Mouse (Mus musculus) midbrain, embryonic 10.5 days (tissue): Measurements from ENCODE around the gene Ccr3. TPM values are rescaled to one million over a fixed set of nuclear protein-coding genes. Genes with fewer than 3 reads are reported as not detected.
A peak's percentile ranks its signal among the peaks of the same experiment; 100 is the strongest.

ENCODE experiments used
- DNase-seq: peaks from one replicate; pipeline ENCODE4 v3.0.0-alpha.2; 2017; ENCODE audit warnings: low spot score
- H3K27ac ChIP-seq: fragments of 300-500 bp; sonication (generic); replicated peaks from 2 replicates; pipeline ENCODE4 v1.5.1; 2016; ENCODE audit warnings: mild to moderate bottlenecking
- H3K27me3 ChIP-seq: fragments of 300-500 bp; sonication (generic); 2 replicates; pipeline ENCODE4 v1.6.1; 2016; ENCODE audit warnings: low read depth, mild to moderate bottlenecking; ENCODE audit not compliant: poor library complexity, severe bottlenecking
- H3K36me3 ChIP-seq: fragments of 300-500 bp; sonication (generic); 2 replicates; pipeline ENCODE4 v1.6.1; 2016; ENCODE audit warnings: mild to moderate bottlenecking, moderate library complexity
- H3K4me1 ChIP-seq: fragments of 300-500 bp; sonication (generic); 2 replicates; pipeline ENCODE4 v1.6.1; 2016
- H3K4me3 ChIP-seq: fragments of 300-500 bp; sonication (generic); 2 replicates; pipeline ENCODE4 v1.5.1; 2016; ENCODE audit warnings: mild to moderate bottlenecking, moderate library complexity
- H3K9me3 ChIP-seq: fragments of 300-500 bp; sonication (generic); replicated peaks from 2 replicates; pipeline ENCODE4 v1.6.1; 2016; ENCODE audit warnings: mild to moderate bottlenecking
- WGBS: fragments of 180-500 bp; shearing (Covaris S2); methylation state at CpG from one replicate; pipeline ENCODE4 v1.1.7; 2016; 5-methylcytosine and 5-hydroxymethylcytosine counted together
- polyA plus RNA-seq: library from polyadenylated mRNA; unstranded; fragments of >200 nt; fragmentation: Nextera tagmentation; extraction: Ambion mirVana; gene quantifications from 2 replicates; pipeline ENCODE4 v1.2.1, GENCODE M21; 2016

Gene Ccr3
- polyA plus RNA-seq, 1 experiment from 2014 or later, result not detected

DNA sequence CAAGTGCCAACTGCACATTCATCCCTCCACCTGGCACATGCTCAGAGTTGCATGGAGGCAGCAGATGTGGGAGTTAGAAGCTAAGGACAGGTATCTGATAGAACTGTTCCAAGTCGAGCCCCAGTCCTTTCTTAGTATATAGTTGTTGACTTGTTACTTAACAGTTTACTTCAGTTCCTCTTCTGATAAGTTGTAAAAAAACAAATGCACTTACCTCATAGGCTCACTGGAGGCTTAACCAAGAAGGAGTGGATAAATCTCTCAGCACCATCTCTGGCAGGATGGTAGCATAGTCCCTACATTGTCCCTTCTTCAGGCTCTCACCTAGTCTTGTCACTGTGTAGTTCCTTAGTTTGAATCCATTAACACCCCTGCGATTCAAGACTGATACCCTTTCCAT lies 9.1 kb upstream of the Ccr3 start:
- H3K9me3 ChIP-seq, result no peaks in the 10 kb centered on the region
- H3K27me3 ChIP-seq, result no peaks in the 10 kb centered on the region
- no peak overlapping the region for H3K27ac ChIP-seq
- H3K36me3 ChIP-seq, result no peaks in the 10 kb centered on the region
- no peaks in the 10 kb centered on the region for H3K4me1 ChIP-seq
- DNase-seq, result no peak
- H3K4me3 ChIP-seq, result no peak overlapping the region
- 85% methylated on average over 2 of the region's 2 CpGs for WGBS

DNA sequence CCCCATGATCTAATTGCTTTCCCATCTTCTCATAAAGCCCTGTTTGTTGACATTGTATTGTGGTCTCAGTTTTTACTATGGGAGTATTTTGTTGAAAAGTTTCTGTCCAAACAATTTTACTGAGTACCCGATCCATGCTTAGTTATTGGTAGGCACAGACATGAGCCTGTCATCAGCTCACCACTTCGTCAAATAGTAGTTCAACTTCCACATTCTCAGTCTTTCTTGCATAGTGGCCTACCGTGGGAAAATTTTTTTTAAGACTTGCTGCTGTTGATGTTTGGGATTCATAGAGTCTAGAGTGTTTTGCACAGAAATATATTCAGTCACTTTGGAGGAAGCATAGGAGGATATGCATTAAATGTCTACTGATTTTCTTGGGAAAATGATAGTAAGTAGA lies 8.5 kb upstream of the Ccr3 start:
- H3K9me3 ChIP-seq, result no peaks in the 10 kb centered on the region
- H3K4me3 ChIP-seq, result no peak overlapping the region
- no peak for DNase-seq
- H3K27me3 ChIP-seq, result no peaks in the 10 kb centered on the region
- 90% methylated on average over 3 of the region's 3 CpGs for WGBS
- no peaks in the 10 kb centered on the region for H3K4me1 ChIP-seq
- no peaks in the 10 kb centered on the region for H3K36me3 ChIP-seq
- no peak overlapping the region for H3K27ac ChIP-seq

DNA sequence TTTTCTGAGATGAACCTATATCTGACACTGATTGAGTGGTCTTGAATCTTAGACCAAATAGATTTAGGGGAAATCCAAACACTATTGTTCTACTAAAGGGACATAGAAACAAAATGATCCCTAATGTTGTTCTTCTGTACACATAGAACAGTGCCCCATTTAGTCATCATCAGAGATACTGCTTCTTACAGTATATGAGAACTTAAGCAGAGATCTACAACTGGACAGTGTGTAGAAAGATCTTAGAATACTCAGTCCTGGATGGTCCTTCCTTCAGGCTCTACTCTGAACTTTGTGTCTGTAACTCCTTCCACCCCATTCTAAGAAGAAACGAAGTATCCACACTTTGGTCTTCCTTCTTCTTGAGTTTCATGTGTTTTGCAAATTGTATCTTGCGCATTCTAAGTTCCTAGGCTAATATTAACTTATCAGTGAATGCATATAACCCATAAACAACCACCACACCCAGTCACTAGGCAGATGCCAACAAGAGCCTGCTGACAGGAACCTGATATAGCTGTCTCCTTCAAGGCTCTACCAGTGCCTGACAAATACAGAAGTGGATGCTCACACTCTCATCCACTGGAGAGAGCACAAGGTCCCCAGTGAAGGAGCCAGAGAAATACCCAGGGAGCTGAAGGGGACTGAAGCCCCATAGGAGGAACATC lies 6.7 kb upstream of the Ccr3 start:
- H3K27ac ChIP-seq, result no peak overlapping the region
- no peaks in the 10 kb centered on the region for H3K27me3 ChIP-seq
- no peaks in the 10 kb centered on the region for H3K9me3 ChIP-seq
- 88% methylated on average over 2 of the region's 2 CpGs for WGBS
- H3K4me1 ChIP-seq, result no peaks in the 10 kb centered on the region
- H3K36me3 ChIP-seq, result no peaks in the 10 kb centered on the region
- DNase-seq, result no peak
- H3K4me3 ChIP-seq, result no peak overlapping the region

DNA sequence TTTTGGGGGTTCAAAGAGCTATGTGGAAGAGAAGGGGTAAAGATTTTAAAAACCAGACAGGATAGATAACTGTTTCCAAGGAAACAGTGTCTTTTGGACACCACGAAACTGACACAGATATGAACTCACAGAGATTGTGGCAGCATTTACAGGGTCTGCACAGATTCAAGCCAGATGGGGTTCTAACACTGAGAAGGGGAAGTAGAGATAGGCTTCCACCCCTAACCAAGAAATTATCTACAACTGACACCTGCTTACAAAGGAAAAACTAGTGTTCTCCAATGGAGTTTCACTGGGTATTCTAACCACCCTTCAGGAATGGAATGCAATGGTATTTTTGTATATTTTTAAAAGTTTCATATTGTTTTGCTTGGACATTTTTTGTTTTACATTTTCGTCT lies 5.7 kb upstream of the Ccr3 start:
- no peaks in the 10 kb centered on the region for H3K36me3 ChIP-seq
- no peaks in the 10 kb centered on the region for H3K27me3 ChIP-seq
- 78% methylated on average over 2 of the region's 2 CpGs for WGBS
- no peak for DNase-seq
- H3K27ac ChIP-seq, result no peak overlapping the region
- H3K4me3 ChIP-seq, result no peak overlapping the region
- no peaks in the 10 kb centered on the region for H3K4me1 ChIP-seq
- no peaks in the 10 kb centered on the region for H3K9me3 ChIP-seq

DNA sequence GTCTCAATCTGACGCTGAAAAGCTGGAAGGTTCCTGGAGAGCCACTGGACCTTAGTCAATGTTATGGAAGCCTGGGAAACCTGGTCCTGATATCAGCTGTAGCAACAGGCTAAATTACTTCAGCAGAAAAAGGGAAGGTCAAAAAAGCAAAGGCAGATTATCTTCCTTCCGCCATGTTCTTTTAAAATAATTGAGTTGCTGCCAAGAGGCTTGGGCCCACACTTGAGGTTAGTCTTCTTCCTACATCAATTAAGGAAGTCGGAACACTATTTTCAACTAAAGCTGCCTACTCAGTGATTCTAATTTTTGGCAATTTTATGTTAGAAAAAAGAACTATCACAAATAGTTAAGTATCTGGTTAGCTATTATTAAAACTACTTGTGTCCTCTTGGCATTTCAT lies 1.9 kb upstream of the Ccr3 start:
- H3K4me1 ChIP-seq, result no peaks in the 10 kb centered on the region
- no peaks in the 10 kb centered on the region for H3K9me3 ChIP-seq
- no peaks in the 10 kb centered on the region for H3K36me3 ChIP-seq
- WGBS, result 93% methylated on average over 3 of the region's 3 CpGs
- DNase-seq, result no peak
- no peak overlapping the region for H3K27ac ChIP-seq
- H3K27me3 ChIP-seq, result no peaks in the 10 kb centered on the region
- no peak overlapping the region for H3K4me3 ChIP-seq

DNA sequence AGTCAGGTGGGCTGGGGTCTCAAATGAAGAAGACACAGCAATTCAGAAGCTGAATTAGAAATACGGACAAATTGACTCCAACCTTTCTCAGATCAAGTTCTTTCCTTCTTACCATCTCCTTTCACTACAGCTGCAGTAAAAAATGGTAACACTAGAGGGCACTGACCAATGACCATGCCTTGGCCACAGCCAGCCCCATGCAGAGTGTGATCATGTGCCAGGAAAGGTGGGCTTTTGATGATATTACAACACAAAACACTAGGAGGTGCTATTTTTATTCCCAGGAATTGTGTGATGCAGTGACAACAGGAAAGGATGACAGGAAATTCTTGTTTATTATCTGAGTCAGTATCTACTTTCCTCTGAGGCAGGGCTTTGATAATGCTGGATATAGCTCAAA lies 11.6 kb downstream of the Ccr3 start:
- H3K27me3 ChIP-seq, result no peaks in the 10 kb centered on the region
- H3K27ac ChIP-seq, result no peak overlapping the region
- WGBS, result 50% methylated on average over 1 of the region's 1 CpGs
- peak; percentile 14 for DNase-seq
- H3K36me3 ChIP-seq, result no peaks in the 10 kb centered on the region
- H3K4me3 ChIP-seq, result no peak overlapping the region
- no peaks in the 10 kb centered on the region for H3K4me1 ChIP-seq
- H3K9me3 ChIP-seq, result no peaks in the 10 kb centered on the region

DNA sequence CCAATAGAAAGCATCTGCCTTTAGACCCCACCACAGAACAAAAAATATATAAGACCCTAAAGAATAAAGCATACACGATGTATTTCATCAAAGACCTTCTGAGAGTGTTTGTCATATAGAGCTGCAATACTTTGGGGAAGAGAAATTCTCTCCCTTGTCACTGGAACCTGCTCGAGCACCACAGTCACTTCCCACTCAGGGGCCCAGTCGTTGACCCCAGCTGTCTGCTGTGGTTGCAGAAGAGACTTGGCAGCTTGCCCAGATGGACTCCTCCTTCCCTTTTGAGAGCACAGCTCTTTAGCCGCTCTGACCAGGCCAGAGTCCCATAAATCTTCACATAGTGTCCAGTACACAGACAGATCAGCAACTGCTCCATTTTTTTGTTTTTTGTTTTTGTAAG lies 15.9 kb downstream of the Ccr3 start:
- H3K27ac ChIP-seq, result no peak overlapping the region
- H3K27me3 ChIP-seq, result no peaks in the 10 kb centered on the region
- WGBS, result 67% methylated on average over 4 of the region's 4 CpGs
- no peak overlapping the region for H3K4me3 ChIP-seq
- DNase-seq, result no peak
- H3K36me3 ChIP-seq, result no peaks in the 10 kb centered on the region
- H3K4me1 ChIP-seq, result no peaks in the 10 kb centered on the region
- H3K9me3 ChIP-seq, result no peaks in the 10 kb centered on the region

DNA sequence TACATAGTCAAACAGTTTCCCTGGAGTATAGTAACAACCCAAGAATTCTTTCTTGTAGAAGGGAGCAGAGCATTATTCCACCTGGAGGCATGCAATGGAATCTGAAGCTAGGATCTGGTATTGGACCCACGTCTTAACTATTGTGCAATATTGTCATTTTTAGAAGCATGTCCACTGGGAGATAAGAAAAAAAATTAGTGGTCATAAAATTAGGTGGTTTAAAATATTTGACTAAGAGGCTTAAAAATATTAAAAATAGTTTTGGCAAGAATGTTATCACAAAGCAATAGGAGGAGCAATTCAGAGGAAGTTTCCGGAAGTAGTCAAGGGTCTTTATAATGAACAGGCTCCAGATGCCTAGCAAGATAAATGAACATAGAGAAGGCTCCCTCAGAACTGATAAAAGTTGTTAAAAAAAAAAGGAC lies 16.4 kb downstream of the Ccr3 start:
- H3K36me3 ChIP-seq, result no peaks in the 10 kb centered on the region
- no peak for DNase-seq
- no peaks in the 10 kb centered on the region for H3K27me3 ChIP-seq
- H3K9me3 ChIP-seq, result no peaks in the 10 kb centered on the region
- no peak overlapping the region for H3K4me3 ChIP-seq
- H3K27ac ChIP-seq, result no peak overlapping the region
- 86% methylated on average over 2 of the region's 2 CpGs for WGBS
- no peaks in the 10 kb centered on the region for H3K4me1 ChIP-seq

DNA sequence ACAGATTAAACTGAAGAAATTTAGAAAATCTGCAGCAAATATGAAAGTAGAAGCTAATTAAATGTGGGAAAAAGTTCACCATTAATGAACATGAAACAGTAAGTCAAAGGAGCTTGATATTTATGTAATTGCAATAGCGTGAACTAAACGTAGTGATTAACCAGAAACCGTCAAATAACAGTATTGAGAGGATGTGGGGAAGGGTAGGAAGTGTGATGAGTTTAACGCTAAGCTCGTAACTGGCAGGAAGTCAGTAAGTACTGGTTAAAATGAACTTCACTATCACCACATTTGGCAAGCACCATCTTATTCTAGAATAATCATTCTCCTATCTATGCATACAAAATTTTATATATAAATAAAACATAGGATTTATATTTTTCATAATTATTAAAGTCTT lies 17.2 kb downstream of the Ccr3 start:
- Histone ChIP-seq H3K36me3 (no peaks in the 10 kb centered on the region), H3K4me3 (no peak overlapping the region), H3K27ac (no peak overlapping the region), H3K9me3 (no peaks in the 10 kb centered on the region), H3K27me3 (no peaks in the 10 kb centered on the region), H3K4me1 (no peaks in the 10 kb centered on the region)
- DNase-seq, result no peak
- WGBS, result 91% methylated on average over 5 of the region's 5 CpGs

DNA sequence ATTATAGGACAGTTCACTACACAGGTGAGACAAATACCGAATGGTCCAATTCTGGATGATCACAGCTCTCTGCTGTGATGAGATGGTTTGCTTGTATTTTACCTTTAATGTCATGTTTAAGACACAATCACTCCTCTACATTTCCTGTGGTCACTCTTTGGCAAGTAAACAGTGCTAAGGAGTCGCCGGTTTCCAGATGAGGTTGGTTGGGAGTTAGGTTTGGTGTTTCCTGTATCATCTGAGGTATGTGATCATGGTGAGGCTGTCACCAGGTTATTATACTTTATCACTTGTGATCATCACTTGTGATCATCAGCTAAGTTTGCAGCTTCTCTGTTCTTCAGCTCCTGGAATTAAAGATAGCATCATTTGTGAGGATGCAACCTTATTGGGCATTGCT lies 19.2 kb downstream of the Ccr3 start:
- H3K27ac ChIP-seq, result no peak overlapping the region
- H3K4me3 ChIP-seq, result no peak overlapping the region
- DNase-seq, result no peak
- H3K9me3 ChIP-seq, result no peaks in the 10 kb centered on the region
- WGBS, result 88% methylated on average over 3 of the region's 3 CpGs
- no peaks in the 10 kb centered on the region for H3K27me3 ChIP-seq
- no peaks in the 10 kb centered on the region for H3K4me1 ChIP-seq
- no peaks in the 10 kb centered on the region for H3K36me3 ChIP-seq

DNA sequence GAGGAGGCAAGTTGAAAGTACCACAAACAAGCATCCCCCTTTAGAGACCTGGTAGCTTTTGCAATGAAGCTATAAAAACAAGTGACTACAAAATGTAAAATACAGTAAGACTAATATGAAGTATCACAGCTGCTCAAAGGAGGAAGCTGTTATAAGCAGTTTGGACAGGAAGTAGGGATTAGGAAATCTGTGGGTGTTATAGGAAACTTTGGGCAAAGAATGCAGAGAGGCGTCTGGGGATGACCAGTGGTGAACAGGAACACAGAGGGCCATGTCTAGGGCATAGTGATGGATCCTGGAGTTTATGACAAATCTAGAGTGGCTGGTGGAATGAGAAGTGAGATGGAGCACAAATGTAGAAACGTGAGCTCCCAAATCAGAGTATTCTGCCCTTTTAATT lies 31.8 kb downstream of the Ccr3 start:
- WGBS, result 74% methylated on average over 2 of the region's 2 CpGs
- Histone ChIP-seq H3K36me3 (no peaks in the 10 kb centered on the region), H3K4me1 (no peaks in the 10 kb centered on the region), H3K27me3 (no peaks in the 10 kb centered on the region), H3K4me3 (no peak overlapping the region), H3K9me3 (no peaks in the 10 kb centered on the region), H3K27ac (no peak overlapping the region)
- no peak for DNase-seq

DNA sequence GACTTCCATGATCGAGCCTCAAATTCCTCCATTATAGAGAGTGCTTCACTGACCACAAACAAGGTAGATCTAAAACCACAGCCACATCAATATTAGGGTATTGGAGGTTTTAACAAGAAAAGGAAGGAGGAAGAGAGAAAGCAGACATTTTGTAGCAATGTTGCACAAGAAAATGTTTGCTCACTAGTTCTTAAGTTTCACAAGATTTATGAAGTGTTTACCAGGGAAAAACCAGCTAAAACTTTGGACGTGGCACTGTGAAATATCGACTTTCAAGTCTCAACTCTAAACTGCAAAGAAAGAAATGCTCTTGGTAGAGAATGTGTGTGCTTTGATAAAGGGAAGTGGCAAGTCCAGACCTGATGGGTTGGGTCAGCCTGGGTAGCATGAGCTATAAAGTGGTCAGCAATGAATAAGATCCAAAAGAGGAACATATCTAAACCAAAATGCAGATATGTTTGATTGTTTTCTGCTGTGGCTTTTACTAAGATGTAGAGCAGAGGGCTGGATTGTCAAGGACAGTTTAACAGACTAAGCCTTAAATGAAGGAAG lies 34.5 kb downstream of the Ccr3 start:
- no peak for DNase-seq
- H3K4me3 ChIP-seq, result no peak overlapping the region
- no peaks in the 10 kb centered on the region for H3K4me1 ChIP-seq
- no peaks in the 10 kb centered on the region for H3K9me3 ChIP-seq
- no peaks in the 10 kb centered on the region for H3K27me3 ChIP-seq
- 76% methylated on average over 3 of the region's 3 CpGs for WGBS
- no peak overlapping the region for H3K27ac ChIP-seq
- H3K36me3 ChIP-seq, result no peaks in the 10 kb centered on the region

DNA sequence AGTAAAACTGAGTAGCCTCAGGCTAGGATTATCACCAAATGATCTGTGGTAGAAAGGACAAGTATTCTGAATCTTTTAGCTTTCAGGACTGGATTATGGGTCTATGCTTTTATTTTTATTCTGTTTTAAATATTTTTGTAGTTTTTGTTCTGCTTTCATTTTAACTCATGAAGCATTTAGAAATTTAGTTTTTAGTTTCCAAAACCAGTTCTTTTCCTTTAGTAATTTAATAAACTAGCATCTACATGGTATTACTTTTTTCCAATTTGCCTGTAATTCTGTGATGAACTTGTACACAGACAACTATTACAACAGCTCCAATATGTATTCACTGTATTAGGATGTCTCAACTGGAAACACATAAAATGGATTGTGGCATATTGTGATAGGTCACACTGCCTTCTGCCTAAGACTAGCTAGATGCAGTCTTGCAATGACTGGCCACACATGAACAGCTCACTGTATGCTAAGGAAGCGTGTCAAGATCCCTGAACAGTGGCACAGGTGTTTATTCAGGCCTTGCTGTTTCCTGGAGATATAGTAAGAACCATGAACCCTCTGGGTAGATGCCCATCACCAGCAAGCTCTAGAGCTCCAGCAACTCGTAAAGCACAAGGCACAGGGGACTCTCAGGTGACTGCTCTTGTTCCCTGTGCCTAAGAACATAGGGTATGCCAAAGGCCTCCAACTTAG lies 38.0 kb downstream of the Ccr3 start:
- no peak for DNase-seq
- WGBS, result 79% methylated on average over 2 of the region's 2 CpGs
- no peaks in the 10 kb centered on the region for H3K27me3 ChIP-seq

More for the DNA sequence above, 38.0 kb downstream of the Ccr3 start:
- Histone ChIP-seq H3K9me3 (no peaks in the 10 kb centered on the region), H3K27ac (no peak overlapping the region), H3K4me1 (0 out of 2 replicates have a peak, but pooled peaks cover 2% of the 10 kb centered on the region), H3K4me3 (no peak overlapping the region), H3K36me3 (no peaks in the 10 kb centered on the region)
